Mouse (Mus musculus): Measurements from ENCODE around the gene Evx2.

DNA sequence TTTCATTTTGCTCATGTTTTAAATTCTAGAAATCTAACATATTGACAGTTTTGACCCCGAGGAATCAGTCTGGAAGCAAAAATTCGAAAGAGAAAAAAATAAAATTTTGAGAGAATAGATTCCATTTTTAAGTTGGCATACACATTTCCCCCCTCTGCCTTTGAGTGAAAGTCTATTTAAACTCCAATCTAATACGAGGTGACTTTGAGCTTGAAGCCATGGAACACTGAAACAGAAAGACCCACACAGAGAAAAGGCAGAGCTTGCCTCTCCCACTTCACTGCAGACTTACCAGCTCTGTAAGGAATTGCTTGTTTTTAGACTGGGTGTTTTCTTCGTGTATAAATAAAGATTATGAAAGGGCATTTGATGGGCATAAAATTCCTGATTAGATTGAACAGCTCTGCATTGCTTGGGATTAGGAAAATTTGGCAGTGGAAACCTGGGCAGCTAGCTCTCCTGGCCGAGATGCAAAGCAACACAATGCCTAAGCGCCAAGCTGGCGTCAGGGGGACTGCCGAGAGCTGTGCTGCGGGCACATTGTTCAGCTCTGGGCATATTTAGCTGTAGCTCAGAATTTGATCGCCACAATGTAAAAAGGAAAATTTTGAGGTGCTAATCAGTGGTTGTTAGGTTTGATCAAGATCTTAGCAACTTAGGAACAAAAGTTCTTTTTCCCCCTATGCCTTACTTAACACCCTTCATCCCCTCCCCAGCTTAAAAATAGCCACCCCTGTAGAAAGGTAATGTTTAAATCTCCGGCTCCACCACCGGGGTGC, 29.6 kb upstream of the Evx2 start:
- no peak for TF ChIP-seq GATA1 (IDR thresholded peaks at IDR 0.05; ENCODE audit: borderline replicate concordance, low read length)
- no peak for TF ChIP-seq FLI1 (IDR thresholded peaks at IDR 0.05; ENCODE audit: low read length)
